Mouse (Mus musculus): ENCODE results near the gene Tsc22d3. TPM values are rescaled to one million over a fixed set of nuclear protein-coding genes. Genes with fewer than 3 reads are reported as not detected.

The Tsc22d3 gene
- polyA plus RNA-seq, 1 experiment from 2014 or later = 190 TPM

DNA sequence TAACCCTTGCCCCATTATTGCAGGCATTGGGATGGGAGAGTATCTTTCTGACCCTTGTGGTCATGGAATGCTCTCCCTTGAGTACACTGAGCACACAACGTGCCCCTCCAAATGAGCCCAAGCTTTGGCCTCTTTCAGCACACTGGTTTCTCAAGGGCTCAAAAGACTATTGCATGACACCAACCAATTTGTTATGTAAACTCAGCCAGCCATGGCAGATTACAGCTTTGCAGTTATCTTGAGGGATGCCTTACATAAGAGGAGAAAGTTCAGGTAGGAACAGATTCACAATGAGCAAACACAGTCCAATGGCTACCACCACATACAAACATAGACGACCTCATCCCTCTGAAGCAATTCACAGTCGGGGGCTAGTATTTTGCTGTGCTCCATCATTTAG is 9.3 kb downstream of the Tsc22d3 start:
- Histone ChIP-seq H3K9ac (no peak overlapping the region), H3K9me3 (replicated peaks) (no peaks in the 10 kb centered on the region), H3K4me3 (no peak overlapping the region), H3K4me2 (no peak overlapping the region), H3K27me3 (no peaks in the 10 kb centered on the region), H3K4me1 (replicated peaks) (no peaks in the 10 kb centered on the region), H3K27ac (no peak overlapping the region), H3K36me3 (no peaks in the 10 kb centered on the region)
- ATAC-seq (replicated peaks; ENCODE audit: insufficient number of reproducible peaks, insufficient read depth, low FRiP score, low read depth) = no peak
- 77% methylated on average over 3 of the region's 3 CpGs for WGBS

DNA sequence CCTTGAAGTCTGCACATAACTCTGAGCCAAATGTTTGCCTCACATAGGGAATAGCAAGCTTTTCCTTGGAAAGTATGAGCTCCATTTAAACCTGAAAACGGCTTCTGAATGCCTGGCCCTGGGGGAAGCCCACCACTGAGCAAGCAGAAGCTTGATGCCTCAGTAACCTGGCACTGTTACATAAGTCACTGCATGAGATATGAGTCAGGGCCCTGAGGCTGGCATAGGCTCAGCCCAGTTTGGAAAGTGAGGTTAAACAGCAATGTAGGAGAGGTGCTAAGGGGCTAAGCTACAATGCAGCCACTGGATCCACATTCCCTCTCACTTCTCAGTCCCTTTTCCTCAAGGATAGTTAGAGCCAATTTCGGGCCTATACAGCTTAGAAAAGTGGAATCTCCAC is 10.3 kb downstream of the Tsc22d3 start:
- no peaks in the 10 kb centered on the region; the same call in 1 of the 2 replicates for H3K27me3 ChIP-seq
- no peak overlapping the region for H3K4me3 ChIP-seq
- WGBS = 66% methylated on average over 2 of the region's 2 CpGs
- no peaks in the 10 kb centered on the region for H3K9me3 ChIP-seq (replicated peaks)
- H3K9ac ChIP-seq = no peak overlapping the region
- H3K36me3 ChIP-seq = no peaks in the 10 kb centered on the region
- H3K4me1 ChIP-seq (replicated peaks) = no peaks in the 10 kb centered on the region
- no peak overlapping the region for H3K27ac ChIP-seq
- no peak overlapping the region for H3K4me2 ChIP-seq
- ATAC-seq (replicated peaks; ENCODE audit: insufficient number of reproducible peaks, insufficient read depth, low FRiP score, low read depth) = no peak

- Histone ChIP-seq H3K27me3 (no peaks in the 10 kb centered on the region; the same call in 1 of the 2 replicates), H3K4me1 (replicated peaks) (no peaks in the 10 kb centered on the region), H3K9me3 (replicated peaks) (no peaks in the 10 kb centered on the region), H3K36me3 (no peaks in the 10 kb centered on the region), H3K4me3 (no peak overlapping the region), H3K4me2 (no peak overlapping the region), H3K27ac (no peak overlapping the region), H3K9ac (no peak overlapping the region)
- no peak for ATAC-seq (replicated peaks; ENCODE audit: insufficient number of reproducible peaks, insufficient read depth, low FRiP score, low read depth)
- 60% methylated on average over 4 of the region's 4 CpGs for WGBS
Measured at GRCm38 (mm10) chrX:140589194-140589751, 11.2 kb downstream of the Tsc22d3 start.

DNA sequence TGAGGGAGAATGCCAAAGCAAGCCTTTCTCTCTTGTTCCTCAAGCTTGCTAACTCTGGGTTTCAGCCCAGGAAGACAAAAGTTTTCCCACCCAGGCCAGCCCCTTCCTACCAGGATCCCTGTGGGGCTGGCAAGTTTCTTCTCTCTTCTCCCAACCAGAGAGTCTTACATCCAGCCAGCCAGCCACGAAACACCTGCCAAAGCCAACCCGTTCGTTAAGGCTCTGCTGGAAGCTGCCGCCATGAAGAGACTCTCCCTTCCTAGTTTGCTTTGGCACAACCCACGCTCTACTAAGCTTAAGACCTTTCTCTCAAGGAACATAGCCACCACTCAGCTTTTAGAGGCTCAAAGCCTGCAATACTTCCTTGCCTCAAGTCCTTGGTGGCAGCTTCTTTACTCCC is 11.9 kb downstream of the Tsc22d3 start:
- no peaks in the 10 kb centered on the region for H3K9me3 ChIP-seq (replicated peaks)
- H3K9ac ChIP-seq = no peak overlapping the region
- H3K4me1 ChIP-seq (replicated peaks) = no peaks in the 10 kb centered on the region
- WGBS = 82% methylated on average over 5 of the region's 5 CpGs
- H3K4me3 ChIP-seq = no peak overlapping the region
- H3K36me3 ChIP-seq = no peaks in the 10 kb centered on the region
- no peak for ATAC-seq (replicated peaks; ENCODE audit: insufficient number of reproducible peaks, insufficient read depth, low FRiP score, low read depth)
- H3K4me2 ChIP-seq = no peak overlapping the region
- no peaks in the 10 kb centered on the region; the same call in 1 of the 2 replicates for H3K27me3 ChIP-seq
- no peak overlapping the region for H3K27ac ChIP-seq

DNA sequence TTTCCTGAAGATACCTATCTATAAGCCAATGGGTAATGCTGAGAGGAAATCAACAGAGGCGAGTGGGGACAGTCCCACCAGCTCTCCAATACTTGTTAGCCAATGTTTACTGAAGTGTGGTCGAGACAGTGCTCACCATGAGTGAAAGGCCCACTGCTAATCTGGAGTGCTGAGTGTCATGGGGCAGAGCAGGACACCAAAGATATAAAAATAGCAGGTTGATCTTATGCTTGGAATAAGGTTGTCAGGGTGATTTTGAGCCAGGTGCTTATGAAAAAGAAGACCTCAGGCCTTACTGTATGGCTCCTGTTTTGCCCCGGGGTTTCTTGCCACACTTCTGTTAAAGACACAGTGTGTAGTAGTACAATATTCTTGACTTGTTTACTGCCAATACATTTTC is 20.0 kb downstream of the Tsc22d3 start:
- no peak overlapping the region for H3K9ac ChIP-seq
- no peaks in the 10 kb centered on the region for H3K4me1 ChIP-seq (replicated peaks)
- H3K27me3 ChIP-seq = peaks cover 9% of the 10 kb centered on the region; the same call in 1 of the 2 replicates
- whole genome bisulfite sequencing = 35% methylated on average over 3 of the region's 3 CpGs
- H3K9me3 ChIP-seq (replicated peaks) = no peaks in the 10 kb centered on the region
- H3K4me3 ChIP-seq = no peak overlapping the region
- H3K36me3 ChIP-seq = no peaks in the 10 kb centered on the region
- no peak overlapping the region for H3K27ac ChIP-seq
- no peak for ATAC-seq (replicated peaks; ENCODE audit: insufficient number of reproducible peaks, insufficient read depth, low FRiP score, low read depth)
- H3K4me2 ChIP-seq = no peak overlapping the region

DNA sequence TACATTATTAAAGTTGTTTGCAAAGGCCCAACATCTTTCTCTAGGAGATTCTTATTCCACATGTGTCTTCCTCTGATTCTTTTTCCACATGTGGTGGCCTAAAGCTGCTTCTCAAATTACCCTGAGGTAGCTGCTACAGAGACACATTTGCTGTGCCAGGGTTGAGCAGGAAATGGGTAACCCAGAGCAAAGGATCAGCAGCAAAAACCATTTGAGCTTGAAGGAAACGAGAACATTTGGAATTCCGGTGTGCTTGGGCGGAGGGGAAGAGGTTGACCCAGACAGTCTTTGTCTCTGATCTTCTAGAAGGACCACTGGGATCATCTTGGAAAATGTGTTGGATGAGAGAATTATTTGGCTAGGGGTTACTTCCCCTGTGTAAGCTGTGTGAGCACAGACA is 24.8 kb downstream of the Tsc22d3 start:
- Histone ChIP-seq H3K27ac (no peak overlapping the region), H3K9ac (no peak overlapping the region), H3K9me3 (replicated peaks) (no peaks in the 10 kb centered on the region), H3K4me2 (no peak overlapping the region), H3K4me3 (no peak overlapping the region), H3K36me3 (no peaks in the 10 kb centered on the region), H3K4me1 (replicated peaks) (no peaks in the 10 kb centered on the region), H3K27me3 (0 out of 2 replicates have a peak, but pooled peaks cover 6% of the 10 kb centered on the region)
- no peak for ATAC-seq (replicated peaks; ENCODE audit: insufficient number of reproducible peaks, insufficient read depth, low FRiP score, low read depth)
- 66% methylated on average over 3 of the region's 3 CpGs for WGBS

GRCm38 (mm10) chrX:140575200-140575599 is 25.3 kb downstream of the Tsc22d3 start:
- 38% methylated on average over 1 of the region's 1 CpGs for whole genome bisulfite sequencing
- no peak overlapping the region for H3K4me2 ChIP-seq
- H3K36me3 ChIP-seq = no peaks in the 10 kb centered on the region
- no peak overlapping the region for H3K27ac ChIP-seq
- H3K9me3 ChIP-seq (replicated peaks) = no peaks in the 10 kb centered on the region
- no peaks in the 10 kb centered on the region for H3K4me1 ChIP-seq (replicated peaks)
- H3K9ac ChIP-seq = no peak overlapping the region
- 0 out of 2 replicates have a peak, but pooled peaks cover 6% of the 10 kb centered on the region for H3K27me3 ChIP-seq
- no peak for ATAC-seq (replicated peaks; ENCODE audit: insufficient number of reproducible peaks, insufficient read depth, low FRiP score, low read depth)
- H3K4me3 ChIP-seq = no peak overlapping the region

GRCm38 (mm10) chrX:140572702-140573338 is 27.6 kb downstream of the Tsc22d3 start:
- 55% methylated on average over 2 of the region's 2 CpGs for WGBS
- no peak for ATAC-seq (replicated peaks; ENCODE audit: insufficient number of reproducible peaks, insufficient read depth, low FRiP score, low read depth)
- no peak overlapping the region for H3K9ac ChIP-seq
- H3K36me3 ChIP-seq = no peaks in the 10 kb centered on the region
- no peaks in the 10 kb centered on the region for H3K9me3 ChIP-seq (replicated peaks)
- 0 out of 2 replicates have a peak, but pooled peaks cover 4% of the 10 kb centered on the region for H3K27me3 ChIP-seq
- no peak overlapping the region for H3K4me3 ChIP-seq
- no peak overlapping the region for H3K27ac ChIP-seq
- H3K4me1 ChIP-seq (replicated peaks) = peaks cover 7% of the 10 kb centered on the region
- no peak overlapping the region for H3K4me2 ChIP-seq

DNA sequence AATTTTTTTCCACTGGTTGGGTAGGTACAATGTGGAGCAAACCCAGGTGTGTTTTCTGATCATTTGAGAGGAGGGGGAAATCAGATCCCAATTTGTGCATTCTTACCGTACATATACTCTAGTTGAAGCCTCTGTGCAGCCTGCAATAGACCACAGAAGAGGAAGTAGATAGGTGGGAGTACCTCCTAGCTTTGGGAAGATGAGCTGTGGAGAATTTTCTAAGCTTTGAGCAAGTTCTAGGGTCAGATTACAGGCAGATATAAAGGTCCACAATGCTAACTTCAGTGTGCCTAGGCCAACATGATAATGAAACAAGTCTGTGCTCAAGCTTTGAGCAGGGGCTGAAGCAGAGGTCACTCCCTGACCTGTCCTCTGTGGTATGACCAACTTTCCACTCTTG is 30.9 kb downstream of the Tsc22d3 start:
- Histone ChIP-seq H3K4me3 (no peak overlapping the region), H3K9me3 (replicated peaks) (no peaks in the 10 kb centered on the region), H3K4me1 (replicated peaks) (peaks cover 12% of the 10 kb centered on the region), H3K36me3 (no peaks in the 10 kb centered on the region), H3K4me2 (no peak overlapping the region), H3K27me3 (peaks cover 10% of the 10 kb centered on the region; the same call in 1 of the 2 replicates), H3K9ac (no peak overlapping the region), H3K27ac (no peak overlapping the region)
- 72% methylated on average over 1 of the region's 1 CpGs for WGBS
- no peak for ATAC-seq (replicated peaks; ENCODE audit: insufficient number of reproducible peaks, insufficient read depth, low FRiP score, low read depth)

DNA sequence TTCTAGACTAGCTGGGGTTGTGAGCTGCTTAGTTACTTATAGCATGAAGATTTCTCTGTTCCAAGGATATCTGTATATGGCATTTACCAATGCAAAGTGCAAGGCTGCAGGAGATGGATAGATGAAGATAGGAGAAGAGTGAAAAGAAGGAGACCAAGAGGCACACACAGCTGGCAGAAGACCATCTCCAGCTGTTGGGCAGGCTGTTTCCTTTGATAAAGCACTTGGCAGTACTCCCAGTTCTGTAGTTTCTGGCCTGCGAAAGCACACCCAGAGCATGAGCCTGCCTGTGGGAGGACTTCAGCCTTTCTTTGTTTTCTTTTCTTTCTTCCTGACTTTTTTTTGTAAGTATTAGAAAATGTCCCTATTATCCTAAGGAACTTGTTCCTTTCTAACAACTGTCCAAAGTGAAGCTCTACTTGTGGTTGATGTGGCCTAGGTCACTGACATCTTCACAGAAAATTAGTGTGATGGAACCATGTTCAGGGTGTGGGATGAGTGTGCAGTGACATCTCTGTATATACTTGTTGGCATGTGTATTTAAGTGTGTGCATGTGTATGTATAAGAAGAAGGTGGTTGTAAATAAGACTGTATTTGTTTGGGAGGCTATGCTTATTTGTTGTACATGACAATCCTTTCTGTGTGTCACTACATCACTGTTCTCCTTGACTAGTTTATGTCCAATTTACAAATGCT is 32.6 kb downstream of the Tsc22d3 start:
- H3K36me3 ChIP-seq = no peaks in the 10 kb centered on the region
- no peaks in the 10 kb centered on the region for H3K9me3 ChIP-seq (replicated peaks)
- H3K27ac ChIP-seq = peak overlapping the region; percentile 55
- WGBS = 13% methylated on average over 1 of the region's 1 CpGs
- H3K4me2 ChIP-seq = no peak overlapping the region
- H3K4me3 ChIP-seq = no peak overlapping the region
- no peak overlapping the region for H3K9ac ChIP-seq
- H3K4me1 ChIP-seq (replicated peaks) = peaks cover 12% of the 10 kb centered on the region
- no peak for ATAC-seq (replicated peaks; ENCODE audit: insufficient number of reproducible peaks, insufficient read depth, low FRiP score, low read depth)
- peaks cover 10% of the 10 kb centered on the region; the same call in 1 of the 2 replicates for H3K27me3 ChIP-seq

DNA sequence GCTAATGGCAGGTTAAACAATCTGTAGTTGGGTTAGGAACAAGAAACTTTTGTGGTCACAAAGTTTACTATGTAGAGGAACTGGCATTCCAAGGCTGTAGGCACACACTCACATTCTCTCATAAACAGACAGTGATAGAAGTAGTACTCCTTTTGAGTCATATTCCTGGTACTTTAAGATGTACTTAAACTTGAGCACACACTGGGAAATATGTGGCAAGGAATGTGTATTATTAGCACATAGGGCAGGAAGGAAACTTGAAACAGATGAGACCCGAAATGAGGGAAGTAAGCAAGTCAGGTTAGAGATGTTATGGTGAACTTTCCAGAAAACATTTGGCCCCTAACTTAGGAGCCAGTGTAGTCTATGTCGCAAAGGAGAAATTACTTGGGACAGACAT is 34.7 kb downstream of the Tsc22d3 start:
- H3K9me3 ChIP-seq (replicated peaks) = no peaks in the 10 kb centered on the region
- ATAC-seq (replicated peaks; ENCODE audit: insufficient number of reproducible peaks, insufficient read depth, low FRiP score, low read depth) = no peak
- H3K4me3 ChIP-seq = no peak overlapping the region
- no peaks in the 10 kb centered on the region for H3K36me3 ChIP-seq
- H3K9ac ChIP-seq = no peak overlapping the region
- peaks cover 12% of the 10 kb centered on the region for H3K4me1 ChIP-seq (replicated peaks)
- no peak overlapping the region for H3K4me2 ChIP-seq
- H3K27ac ChIP-seq = no peak overlapping the region
- 79% methylated on average over 2 of the region's 2 CpGs for WGBS
- H3K27me3 ChIP-seq = peaks cover 10% of the 10 kb centered on the region; the same call in 1 of the 2 replicates
